ENCODE assay signal across 21 mouse cellular contexts in genomic region chr19:58349890-58350408, GRCm38 (mm10).
DNase-seq lines count a peak whose midpoint lies in the region; ATAC-seq and TF ChIP-seq lines count a peak whose summit lies in the region.
"Had no signal": no experiment of that assay in that cellular context is flagged by ENCODE, and none has a peak within 500 bp of the region (broad histone marks: within the 10 kb centered on the region; RNA-seq: fewer than 3 reads in every experiment).

No protein-coding gene starts in this region.

- no peak for TF ChIP-seq CTCF in liver, postnatal 0 days (IDR thresholded peaks at IDR 0.05; ENCODE audit: low read depth)

- H3K36me3 ChIP-seq in neural tube, embryonic 12.5 days = no peaks in the 10 kb centered on the region
- H3K36me3 ChIP-seq in neural tube, embryonic 15.5 days = no peaks in the 10 kb centered on the region
- no peaks in the 10 kb centered on the region for H3K36me3 ChIP-seq in midbrain, embryonic 12.5 days
- H3K36me3 ChIP-seq in liver, postnatal 0 days (replicated peaks; ENCODE audit: insufficient read depth, low read length) = no peaks in the 10 kb centered on the region
- H3K36me3 ChIP-seq: heart, embryonic 13.5 days; liver, embryonic 12.5 days had no signal

- H3K4me3 ChIP-seq in neural tube, embryonic 12.5 days = no peak overlapping the region
- no peak overlapping the region for H3K4me3 ChIP-seq in neural tube, embryonic 15.5 days (replicated peaks)
- H3K4me3 ChIP-seq in midbrain, embryonic 12.5 days = no peak overlapping the region
- H3K4me3 ChIP-seq in liver, postnatal 0 days (ENCODE audit: low read depth, low read length) = no peak overlapping the region
- H3K4me3 ChIP-seq: forebrain, embryonic 13.5 days; gastrocnemius, adult 2 months; heart, embryonic 13.5 days; liver, embryonic 12.5 days; myocyte had no signal

- H3K27me3 ChIP-seq in neural tube, embryonic 12.5 days (replicated peaks) = no peaks in the 10 kb centered on the region
- no peaks in the 10 kb centered on the region for H3K27me3 ChIP-seq in neural tube, embryonic 15.5 days (replicated peaks)
- peaks cover 51% of the 10 kb centered on the region for H3K27me3 ChIP-seq in midbrain, embryonic 12.5 days
- H3K27me3 ChIP-seq in liver, postnatal 0 days (ENCODE audit: insufficient read depth, low read length) = no peaks in the 10 kb centered on the region
- H3K27me3 ChIP-seq: liver, embryonic 12.5 days had no signal

- H3K4me2 ChIP-seq in neural tube, embryonic 12.5 days (replicated peaks) = no peak overlapping the region
- H3K4me2 ChIP-seq in neural tube, embryonic 15.5 days = no peak overlapping the region
- peak overlapping the region; percentile 19 for H3K4me2 ChIP-seq in midbrain, embryonic 12.5 days (replicated peaks)
- no peak overlapping the region for H3K4me2 ChIP-seq in liver, postnatal 0 days (ENCODE audit: low read depth, low read length)
- H3K4me2 ChIP-seq: forebrain, embryonic 13.5 days; heart, embryonic 13.5 days; liver, embryonic 12.5 days had no signal

- no peaks in the 10 kb centered on the region for H3K9me3 ChIP-seq in neural tube, embryonic 12.5 days
- H3K9me3 ChIP-seq in neural tube, embryonic 15.5 days (replicated peaks) = no peaks in the 10 kb centered on the region
- no peaks in the 10 kb centered on the region for H3K9me3 ChIP-seq in midbrain, embryonic 12.5 days
- H3K9me3 ChIP-seq in liver, postnatal 0 days (ENCODE audit: low read length) = no peaks in the 10 kb centered on the region
- H3K9me3 ChIP-seq: forebrain, embryonic 13.5 days; heart, embryonic 13.5 days; liver, embryonic 12.5 days had no signal

- DNase-seq in embryo, embryonic 10 days (ENCODE audit: low spot score) = peak; percentile 35
- DNase-seq in embryo, embryonic 9.5 days (ENCODE audit: extremely low spot score) = no peak
- DNase-seq in liver, postnatal 0 days = no peak
- DNase-seq in T-cell, adult 2 months (ENCODE audit: low spot score) = no peak
- DNase-seq: adrenal gland, adult 8-10 months; cerebellum, adult 11-12 months; cerebellum, postnatal 36 days; gastrocnemius, adult 2 months; heart, adult 11 months; heart, postnatal 4 days; kidney, adult 2 months; kidney, postnatal 25 days; thymus, postnatal 25 days had no signal

- peak overlapping the region; percentile 16; the same call in 1 of the 2 replicates for H3K27ac ChIP-seq in neural tube, embryonic 12.5 days
- H3K27ac ChIP-seq in neural tube, embryonic 15.5 days (replicated peaks) = no peak overlapping the region
- peak overlapping the region; percentile 81 for H3K27ac ChIP-seq in midbrain, embryonic 12.5 days (replicated peaks)
- no peak overlapping the region for H3K27ac ChIP-seq in liver, postnatal 0 days (ENCODE audit: low read depth)
- H3K27ac ChIP-seq: forebrain, embryonic 13.5 days; gastrocnemius, adult 2 months; heart, embryonic 13.5 days; liver, embryonic 12.5 days had no signal

- peaks cover 50% of the 10 kb centered on the region for H3K4me1 ChIP-seq in neural tube, embryonic 12.5 days
- H3K4me1 ChIP-seq in neural tube, embryonic 15.5 days = peaks cover 41% of the 10 kb centered on the region
- peaks cover 50% of the 10 kb centered on the region for H3K4me1 ChIP-seq in midbrain, embryonic 12.5 days
- H3K4me1 ChIP-seq in liver, postnatal 0 days (ENCODE audit: insufficient read depth) = no peaks in the 10 kb centered on the region
- H3K4me1 ChIP-seq: heart, embryonic 13.5 days; liver, embryonic 12.5 days had no signal

- no peak for ATAC-seq in neural tube, embryonic 12.5 days (ENCODE audit: low FRiP score, low read depth)
- no peak for ATAC-seq in neural tube, embryonic 15.5 days (ENCODE audit: low FRiP score)
- ATAC-seq in midbrain, embryonic 12.5 days (ENCODE audit: low FRiP score, low read depth) = peak; percentile 77
- ATAC-seq in liver, postnatal 0 days = no peak
- ATAC-seq in CD4-positive, CD25-positive, alpha-beta regulatory T cell, adult 4 months = no peak
- ATAC-seq: forebrain, embryonic 13.5 days; liver, embryonic 12.5 days had no signal

- 39% methylated on average over 5 of the region's 5 CpGs for WGBS in neural tube, embryonic 12.5 days
- WGBS in neural tube, embryonic 15.5 days = 22% methylated on average over 5 of the region's 5 CpGs
- WGBS in midbrain, embryonic 12.5 days = 5% methylated on average over 5 of the region's 5 CpGs
- WGBS in liver, postnatal 0 days (ENCODE audit: insufficient replicate concordance) = 66% methylated on average over 5 of the region's 5 CpGs

- no peak for TF ChIP-seq EP300 in liver, postnatal 0 days (IDR thresholded peaks at IDR 0.05; ENCODE audit: low read depth)

- no peak overlapping the region for H3K9ac ChIP-seq in neural tube, embryonic 12.5 days
- H3K9ac ChIP-seq in neural tube, embryonic 15.5 days (replicated peaks) = no peak overlapping the region
- no peak overlapping the region for H3K9ac ChIP-seq in midbrain, embryonic 12.5 days (replicated peaks)
- no peak overlapping the region for H3K9ac ChIP-seq in liver, postnatal 0 days (replicated peaks)
- H3K9ac ChIP-seq: forebrain, embryonic 13.5 days; heart, embryonic 13.5 days; liver, embryonic 12.5 days had no signal

Comparison
In these comparisons a context has a peak if more than half of its experiments do, and no peak if none do; other contexts are left out.
1. H3K27ac ChIP-seq: peak in neural tube, embryonic 12.5 days (single experiment) and midbrain, embryonic 12.5 days (single experiment); none in neural tube, embryonic 15.5 days (single experiment) and liver, postnatal 0 days (single experiment).